Mouse (Mus musculus) erythroblast, embryonic 14.5 days (primary cell): Measurements from ENCODE around the gene Vcpkmt.

Source experiments
- GATA1 ChIP-seq: IDR thresholded peaks from 2 replicates; pipeline ENCODE4 v1.6.1; 2012; ENCODE audit warnings: low read length, inconsistent platforms, mixed read lengths
- TAL1 ChIP-seq: IDR thresholded peaks from 3 replicates; pipeline ENCODE4 v1.6.1; 2012; ENCODE audit warnings: low read length, inconsistent platforms, mixed read lengths

DNA sequence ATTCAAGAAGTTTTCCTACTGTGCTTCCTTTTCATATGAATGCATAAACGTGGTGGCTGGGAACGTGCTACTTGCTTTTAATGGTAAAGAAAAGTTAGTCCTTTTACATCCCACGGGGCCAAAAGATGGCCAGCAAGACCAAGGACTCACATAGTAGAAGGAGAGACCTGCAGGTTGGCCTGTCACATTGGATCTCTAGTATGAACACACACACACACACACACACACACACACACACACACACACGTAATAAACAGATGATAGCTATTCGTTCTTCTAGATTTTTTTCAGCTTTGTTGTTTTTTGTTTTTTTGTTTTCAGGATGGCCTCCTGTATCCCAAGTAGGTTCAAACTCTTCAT is 422 bp upstream of the Vcpkmt start:
- TF ChIP-seq GATA1 (no peak), TAL1 (no peak)
